Mouse (Mus musculus) stomach, embryonic 16.5 days (tissue): ENCODE results near the gene Pnkp. TPM values are rescaled to one million over a fixed set of nuclear protein-coding genes. Genes with fewer than 3 reads are reported as not detected.

Experiments used
- microRNA counts: library from miRNA; unstranded; fragments of <30 nt; microRNA quantifications from one replicate; lab custom pipeline; 2016
- microRNA-seq: library from miRNA; unstranded; fragments of <30 nt; microRNA quantifications from one replicate; pipeline ENCODE4, GENCODE M21; 2016
- polyA plus RNA-seq: library from polyadenylated mRNA; unstranded; fragments of >200 nt; fragmentation: Nextera tagmentation; extraction: Ambion mirVana; gene quantifications from 2 replicates; pipeline ENCODE4 v1.2.1, GENCODE M21; 2015

Pnkp gene
- polyA plus RNA-seq, 1 experiment from 2014 or later, result 32.6 TPM

MicroRNAs encoded within 50 kb of the gene (microRNA counts, 519-probe panel; counts per million panel counts)
- microRNA mmu-miR-707 (lab: Ali Mortazavi, UCI), result not detected

Small RNA genes within 50 kb of the gene (microRNA-seq; reads per million reads assigned to microRNA genes)
- gene Mir707, result not detected

Other genes starting within 250 kb of the Pnkp start
- gene Myh14, start 186.3 kb upstream of the Pnkp start, polyA plus RNA-seq, result 17.5 and 20.5 TPM in 2 replicates
- not detected in 2 replicates for gene Izumo2, start 148.4 kb upstream of the Pnkp start, polyA plus RNA-seq
- 32.1 and 32.8 TPM in 2 replicates for gene Vrk3, start 108.7 kb upstream of the Pnkp start, polyA plus RNA-seq
- 1.8 and 2.3 TPM in 2 replicates for gene Zfp473, start 106.1 kb upstream of the Pnkp start, polyA plus RNA-seq
- gene Nup62, start 41.1 kb upstream of the Pnkp start, polyA plus RNA-seq, result 73.8 and 83.1 TPM in 2 replicates
- 0.88 and 1.3 TPM in 2 replicates for gene Il4i1, start 40.8 kb upstream of the Pnkp start, polyA plus RNA-seq
- gene Atf5, start 40.5 kb upstream of the Pnkp start, polyA plus RNA-seq, result 3.8 and 4.6 TPM in 2 replicates
- 73.5 and 83.1 TPM in 2 replicates for gene Akt1s1, start 8.1 kb upstream of the Pnkp start, polyA plus RNA-seq
- gene Tbc1d17, start 8.1 kb upstream of the Pnkp start, polyA plus RNA-seq, result 71.7 and 74.1 TPM in 2 replicates
- 150 and 156 TPM in 2 replicates for gene Ptov1, start 12.6 kb downstream of the Pnkp start, polyA plus RNA-seq
- 89.9 and 94.0 TPM in 2 replicates for gene Med25, start 35.6 kb downstream of the Pnkp start, polyA plus RNA-seq
- gene Fuz, start 38.9 kb downstream of the Pnkp start, polyA plus RNA-seq, result 23.1 and 24.7 TPM in 2 replicates
- 52.6 and 55.6 TPM in 2 replicates for gene Ap2a1, start 72.4 kb downstream of the Pnkp start, polyA plus RNA-seq
- 0.06 TPM in 1 of 2 replicates, not detected in the other for gene Tsks, start 86.1 kb downstream of the Pnkp start, polyA plus RNA-seq
- gene Cpt1c, start 117.7 kb downstream of the Pnkp start, polyA plus RNA-seq, result 19.9 and 23.4 TPM in 2 replicates
- 302 and 324 TPM in 2 replicates for gene Prmt1, start 129.4 kb downstream of the Pnkp start, polyA plus RNA-seq
- gene Irf3, start 140.5 kb downstream of the Pnkp start, polyA plus RNA-seq, result 96.2 and 96.4 TPM in 2 replicates
- gene Bcl2l12, start 141.6 kb downstream of the Pnkp start, polyA plus RNA-seq, result 43.8 and 45.8 TPM in 2 replicates
- 22.9 and 24.5 TPM in 2 replicates for gene Scaf1, start 159.2 kb downstream of the Pnkp start, polyA plus RNA-seq
- 63.6 and 68.0 TPM in 2 replicates for gene Rras, start 160.8 kb downstream of the Pnkp start, polyA plus RNA-seq
- gene Prr12, start 195.7 kb downstream of the Pnkp start, polyA plus RNA-seq, result 8.3 and 8.7 TPM in 2 replicates
- gene Nosip, start 205.3 kb downstream of the Pnkp start, polyA plus RNA-seq, result 55.7 TPM in 2 replicates
- 24.7 and 27.4 TPM in 2 replicates for gene Prrg2, start 205.5 kb downstream of the Pnkp start, polyA plus RNA-seq
- 388 and 395 TPM in 2 replicates for gene Rcn3, start 235.1 kb downstream of the Pnkp start, polyA plus RNA-seq
- gene Fcgrt, start 246.7 kb downstream of the Pnkp start, polyA plus RNA-seq, result 138 and 149 TPM in 2 replicates